Mouse (Mus musculus) effector memory CD4-positive, alpha-beta T cell, adult 5 months (primary cell): Measurements from ENCODE around the gene Slc44a5. TPM values are rescaled to one million over a fixed set of nuclear protein-coding genes. Genes with fewer than 3 reads are reported as not detected.

Source experiments
- polyA plus RNA-seq: library from polyadenylated mRNA; unstranded; fragments of 100-300 nt; shearing (Covaris generic); gene quantifications from one replicate; pipeline ENCODE4 v1.2.1, GENCODE M21; 2017

The Slc44a5 gene
- polyA plus RNA-seq, result not detected

DNA sequence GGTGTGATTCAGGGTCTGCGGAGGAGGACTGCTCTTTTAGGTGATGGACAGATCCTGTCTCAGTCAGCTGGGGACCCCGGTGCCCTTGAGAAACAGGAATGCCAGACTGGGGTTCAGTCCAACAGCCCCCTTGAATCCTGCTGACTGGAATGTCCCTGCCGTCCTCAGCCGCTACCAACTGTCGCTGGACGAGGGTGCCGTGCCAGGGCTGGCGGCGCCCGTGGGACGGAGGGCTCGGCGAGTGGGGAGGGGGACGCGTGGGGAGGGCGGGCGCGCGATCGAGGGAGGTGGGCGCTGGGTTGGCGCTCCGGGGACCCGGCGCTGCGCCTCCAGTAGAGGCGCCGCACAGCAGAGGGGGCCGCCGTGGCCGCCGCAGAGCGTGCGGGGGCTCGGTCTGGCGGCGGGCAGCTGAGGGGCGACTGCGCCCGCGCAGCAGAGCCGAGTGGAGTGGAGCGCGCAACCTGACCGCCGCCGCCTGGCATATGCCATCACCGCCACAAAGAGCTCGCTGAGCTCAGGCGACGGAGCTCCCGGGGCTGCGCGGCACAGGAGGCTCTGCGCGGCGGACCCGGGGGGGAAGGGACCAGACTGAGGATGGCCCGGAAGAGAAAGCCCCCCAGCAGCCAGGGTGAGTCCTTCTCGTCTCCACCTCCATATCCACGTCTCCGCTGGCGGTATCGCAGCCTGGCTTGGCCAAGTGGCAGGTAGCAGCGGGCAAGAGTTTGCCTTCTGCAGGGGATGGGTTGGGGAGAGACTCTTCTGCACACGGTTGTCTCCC, at the start of gene Slc44a5:
Slc44a5 (plus strand) TSS at position 266 of the 778 bp plus-strand sequence.

DNA sequence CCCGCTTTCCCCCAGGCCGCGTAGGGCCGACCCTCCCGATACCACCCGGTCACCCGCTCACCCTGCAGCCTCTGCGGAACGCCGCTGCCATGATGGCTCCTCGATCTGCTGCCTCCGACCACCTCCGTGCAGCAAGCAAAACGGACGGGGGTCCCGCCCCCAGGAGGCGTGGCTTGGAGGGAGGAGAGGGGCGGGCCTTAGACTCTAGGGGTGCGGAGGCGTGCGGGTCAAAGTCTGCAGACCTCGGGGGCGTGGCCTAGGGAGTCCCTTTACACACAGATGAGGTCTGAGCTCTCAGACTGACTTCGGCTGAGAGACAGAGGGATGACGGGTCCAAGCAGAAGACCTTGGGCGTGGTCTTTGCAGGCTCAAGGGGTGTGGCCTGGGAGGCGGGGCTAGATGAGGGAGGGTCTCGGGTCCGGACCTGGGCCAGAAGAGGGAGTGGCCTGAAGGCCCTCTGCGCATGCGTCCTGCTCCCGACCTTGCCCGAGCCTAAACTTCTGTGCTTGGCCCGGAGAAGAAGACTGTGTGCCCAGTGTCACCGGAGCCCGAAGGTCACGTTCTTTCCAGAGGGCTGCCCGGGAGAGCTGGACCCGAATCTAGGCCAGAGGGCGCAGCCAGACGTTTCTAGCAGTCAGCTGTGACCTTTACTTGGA, 28.8 kb upstream of the Slc44a5 start, which contains the start of gene Acadm:
Acadm (minus strand) TSS at position 298 of the 656 bp plus-strand sequence.

Other genes with a start within 250 kb of the Slc44a5 start
- gene St6galnac3, start 248.3 kb upstream of the Slc44a5 start, polyA plus RNA-seq, result 59.8 TPM
- not detected for gene Asb17, start 129.2 kb upstream of the Slc44a5 start, polyA plus RNA-seq
- gene Msh4, start 67.3 kb upstream of the Slc44a5 start, polyA plus RNA-seq, result 0.24 TPM
- gene Rabggtb, start 60.4 kb upstream of the Slc44a5 start, polyA plus RNA-seq, result 30.3 TPM
- 40.1 TPM for gene Acadm, start 28.8 kb upstream of the Slc44a5 start, polyA plus RNA-seq